Mouse (Mus musculus) heart, postnatal 0 days (tissue): ENCODE data around the gene Mapkapk3.

Source experiments
- CTCF ChIP-seq: IDR thresholded peaks from 2 replicates; pipeline ENCODE4 v1.5.1; 2016; ENCODE audit warnings: antibody characterized with exemption, control low read depth, low read depth
- EP300 ChIP-seq: IDR thresholded peaks from 2 replicates; pipeline ENCODE4 v1.6.1; 2016; ENCODE audit warnings: antibody characterized with exemption, low read depth

DNA sequence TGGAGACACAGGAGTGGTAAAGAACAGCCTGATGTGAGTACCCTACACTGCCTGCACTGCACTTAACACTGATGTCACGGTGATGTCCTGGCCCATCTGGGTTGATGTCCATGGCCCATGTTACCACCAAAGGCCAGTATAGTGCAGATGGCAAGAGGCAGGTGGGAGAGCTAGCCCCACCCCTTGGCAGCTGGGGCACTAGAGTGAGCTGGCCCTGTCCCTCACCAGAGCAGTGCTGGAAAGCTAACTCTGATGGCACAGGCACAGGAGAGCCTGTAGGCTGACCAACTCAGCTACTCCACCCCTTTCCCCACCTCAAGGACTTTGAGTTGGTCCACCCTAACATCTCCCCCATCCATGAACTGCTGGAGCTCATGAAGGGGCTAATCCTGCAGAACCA, 65.1 kb downstream of the Mapkapk3 start:
- TF ChIP-seq CTCF (no peak), EP300 (no peak)
